Mouse (Mus musculus) G1E (cell line): ENCODE data around the gene Snai3.

ENCODE experiments used
- CTCF ChIP-seq: IDR thresholded peaks from 2 replicates; pipeline ENCODE4 v1.5.1; 2012; ENCODE audit warnings: low read depth, low read length, inconsistent platforms, mixed read lengths
- GATA1 ChIP-seq: IDR thresholded peaks from 2 replicates; pipeline ENCODE4 v1.6.1; 2012; ENCODE audit warnings: borderline replicate concordance, low read length, inconsistent platforms, mixed read lengths
- TAL1 ChIP-seq: conservative IDR thresholded peaks from 2 replicates; pipeline ENCODE4 v1.6.1; 2012; ENCODE audit warnings: low read depth, low read length, inconsistent platforms, mixed read lengths

- no peak for TF ChIP-seq CTCF
- no peak for TF ChIP-seq TAL1
- TF ChIP-seq GATA1, result no peak
Observed at GRCm38 (mm10) chr8:122488387-122488786, 27.9 kb upstream of the Snai3 start.
